Mouse (Mus musculus) liver, postnatal 0 days (tissue): ENCODE data around the gene Setx. TPM values are rescaled to one million over a fixed set of nuclear protein-coding genes. Genes with fewer than 3 reads are reported as not detected.
"Not testable (repeated sequence)": the region's sequence is repeated elsewhere in the genome, so short reads cannot be mapped to it uniquely, and the experiment has no call there.

Source experiments
- ATAC-seq: fragments of 200-750 bp; cut with Nextera tagmentation; 2 replicates; pipeline ENCODE4 v1.8.0; 2017; ENCODE audit warnings: mild to moderate bottlenecking, moderate library complexity
- DNase-seq: peaks from one replicate; pipeline ENCODE4 v3.0.0-alpha.2; 2016
- H3K27ac ChIP-seq: fragments of 300-500 bp; sonication (generic); 2 replicates; pipeline ENCODE4 v1.5.1; 2014; ENCODE audit warnings: antibody characterized with exemption, moderate library complexity, mild to moderate bottlenecking, low read depth
- H3K27me3 ChIP-seq: fragments of 300-500 bp; sonication (generic); 2 replicates; pipeline ENCODE4 v1.6.1; 2014; ENCODE audit warnings: low read length, control low read depth, mixed read lengths; ENCODE audit not compliant: insufficient read depth
- H3K36me3 ChIP-seq: fragments of 300-500 bp; sonication (generic); replicated peaks from 2 replicates; pipeline ENCODE4 v1.6.1; 2014; ENCODE audit warnings: mild to moderate bottlenecking, control low read depth, low read length, moderate library complexity, mixed read lengths; ENCODE audit not compliant: insufficient read depth
- H3K4me1 ChIP-seq: fragments of 300-500 bp; sonication (generic); 2 replicates; pipeline ENCODE4 v1.6.1; 2014; ENCODE audit warnings: antibody characterized with exemption, mild to moderate bottlenecking, control low read depth; ENCODE audit not compliant: insufficient read depth
- H3K4me2 ChIP-seq: fragments of 300-500 bp; sonication (generic); 2 replicates; pipeline ENCODE4 v1.6.1; 2014; ENCODE audit warnings: low read depth, mild to moderate bottlenecking, low read length, moderate library complexity, mixed read lengths
- H3K4me3 ChIP-seq: fragments of 300-500 bp; sonication (generic); 2 replicates; pipeline ENCODE4 v1.5.1; 2014; ENCODE audit warnings: low read depth, low read length
- H3K9ac ChIP-seq: fragments of 300-500 bp; sonication (generic); replicated peaks from 2 replicates; pipeline ENCODE4 v1.6.1; 2014; ENCODE audit warnings: mild to moderate bottlenecking, moderate library complexity
- H3K9me3 ChIP-seq: fragments of 300-500 bp; sonication (generic); 2 replicates; pipeline ENCODE4 v1.6.1; 2016; ENCODE audit warnings: mild to moderate bottlenecking, control low read depth, low read length, mixed read lengths
- CTCF ChIP-seq: sonication (generic); IDR thresholded peaks from 2 replicates; pipeline ENCODE4 v1.5.1; 2016; ENCODE audit warnings: antibody characterized with exemption, low read depth
- EP300 ChIP-seq: IDR thresholded peaks from 2 replicates; pipeline ENCODE4 v1.6.1; 2016; ENCODE audit warnings: antibody characterized with exemption, low read depth, mild to moderate bottlenecking
- WGBS: fragments of 180-500 bp; shearing (Covaris S2); extraction: QIAGEN DNeasy Blood & Tissue Kit; methylation state at CpG from one replicate; pipeline ENCODE4 v1.1.7; 2014; ENCODE audit not compliant: insufficient replicate concordance; 5-methylcytosine and 5-hydroxymethylcytosine counted together
- polyA plus RNA-seq: library from polyadenylated mRNA; unstranded; fragments of >200 nt; fragmentation: Nextera tagmentation; extraction: Ambion mirVana; gene quantifications from 2 replicates; pipeline ENCODE4 v1.2.1, GENCODE M21; 2015

Gene Setx
- polyA plus RNA-seq, 1 experiment from 2014 or later, result 3.3 TPM

GRCm38 (mm10) chr2:29089276-29089675, 34.7 kb upstream of the Setx start:
- H3K9ac ChIP-seq, H3K4me2 ChIP-seq, H3K4me1 ChIP-seq, ATAC-seq, H3K9me3 ChIP-seq, H3K27me3 ChIP-seq, DNase-seq, H3K4me3 ChIP-seq: not testable (repeated sequence)
- Histone ChIP-seq H3K27ac (peak overlapping the region; percentile 44; the same call in 1 of the 2 replicates), H3K36me3 (peaks cover 18% of the 10 kb centered on the region)
- 0 out of 2 replicates have a peak, but pooled peaks have one; percentile 23 for TF ChIP-seq EP300
- WGBS, result 61% methylated on average over 6 of the region's 6 CpGs

- ATAC-seq, result no peak
- H3K9ac ChIP-seq, result no peak overlapping the region
- H3K4me1 ChIP-seq, result no peaks in the 10 kb centered on the region
- no peaks in the 10 kb centered on the region for H3K36me3 ChIP-seq
- no peak overlapping the region for H3K4me2 ChIP-seq
- no peaks in the 10 kb centered on the region for H3K9me3 ChIP-seq
- TF ChIP-seq CTCF (no peak), EP300 (no peak)
- 85% methylated on average over 8 of the region's 8 CpGs for WGBS
- H3K4me3 ChIP-seq, result no peak overlapping the region
- no peak for DNase-seq
- H3K27me3 ChIP-seq, result no peaks in the 10 kb centered on the region
- no peak overlapping the region for H3K27ac ChIP-seq
Observed at GRCm38 (mm10) chr2:29095674-29096073, 28.3 kb upstream of the Setx start.

- no peak overlapping the region for H3K4me2 ChIP-seq
- no peak for ATAC-seq
- H3K4me1 ChIP-seq, result no peaks in the 10 kb centered on the region
- DNase-seq, result no peak
- 71% methylated on average over 4 of the region's 4 CpGs for WGBS
- H3K4me3 ChIP-seq, result no peak overlapping the region
- TF ChIP-seq CTCF (no peak), EP300 (no peak)
- no peaks in the 10 kb centered on the region for H3K27me3 ChIP-seq
- no peaks in the 10 kb centered on the region for H3K9me3 ChIP-seq
- H3K36me3 ChIP-seq, result no peaks in the 10 kb centered on the region
- no peak overlapping the region for H3K9ac ChIP-seq
- H3K27ac ChIP-seq, result no peak overlapping the region
Observed at GRCm38 (mm10) chr2:29096751-29097150, 27.2 kb upstream of the Setx start.

- no peaks in the 10 kb centered on the region for H3K9me3 ChIP-seq
- H3K4me1 ChIP-seq, result no peaks in the 10 kb centered on the region
- H3K27me3 ChIP-seq, result no peaks in the 10 kb centered on the region
- 73% methylated on average over 3 of the region's 3 CpGs for WGBS
- H3K27ac ChIP-seq, result no peak overlapping the region
- ATAC-seq, result no peak
- H3K36me3 ChIP-seq, result no peaks in the 10 kb centered on the region
- H3K4me2 ChIP-seq, result no peak overlapping the region
- DNase-seq, result no peak
- H3K9ac ChIP-seq, result no peak overlapping the region
- TF ChIP-seq CTCF (no peak), EP300 (no peak)
- no peak overlapping the region for H3K4me3 ChIP-seq
Observed at GRCm38 (mm10) chr2:29097465-29097864, 26.5 kb upstream of the Setx start.

- H3K9ac ChIP-seq, H3K27ac ChIP-seq, H3K36me3 ChIP-seq, H3K9me3 ChIP-seq, DNase-seq, H3K27me3 ChIP-seq, H3K4me3 ChIP-seq, H3K4me1 ChIP-seq, H3K4me2 ChIP-seq, ATAC-seq: not testable (repeated sequence)
- 77% methylated on average over 4 of the region's 5 CpGs for WGBS
Observed at GRCm38 (mm10) chr2:29097955-29098354, 26.0 kb upstream of the Setx start.

DNA sequence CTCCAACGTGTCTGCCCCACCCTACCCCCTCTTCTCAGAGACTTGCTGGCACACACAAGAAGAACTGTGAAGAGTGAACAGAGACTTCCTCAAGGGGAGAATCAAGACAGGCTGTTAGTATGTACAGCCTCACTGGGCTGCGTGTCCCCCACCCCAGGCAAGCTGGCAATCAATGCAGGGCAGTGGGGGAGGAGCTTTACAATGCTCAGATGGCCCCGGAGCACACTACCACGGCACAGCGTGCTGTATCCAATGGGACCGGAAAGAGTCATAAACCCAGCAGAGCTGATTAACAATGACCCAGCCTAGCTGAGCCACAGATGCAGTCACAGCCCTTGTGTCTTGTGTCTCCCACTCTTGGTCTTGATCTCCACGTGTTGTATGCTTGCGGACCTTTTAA, 25.2 kb upstream of the Setx start:
- no peak overlapping the region for H3K4me3 ChIP-seq
- H3K36me3 ChIP-seq, result no peaks in the 10 kb centered on the region
- TF ChIP-seq CTCF (no peak), EP300 (no peak)
- H3K27ac ChIP-seq, result no peak overlapping the region
- H3K4me2 ChIP-seq, result no peak overlapping the region
- no peak overlapping the region for H3K9ac ChIP-seq
- H3K27me3 ChIP-seq, result no peaks in the 10 kb centered on the region
- no peak for DNase-seq
- 65% methylated on average over 8 of the region's 8 CpGs for WGBS
- H3K4me1 ChIP-seq, result no peaks in the 10 kb centered on the region
- ATAC-seq, result no peak
- no peaks in the 10 kb centered on the region for H3K9me3 ChIP-seq

GRCm38 (mm10) chr2:29099646-29100045, 24.3 kb upstream of the Setx start:
- no peaks in the 10 kb centered on the region for H3K9me3 ChIP-seq
- no peak for DNase-seq
- no peak overlapping the region for H3K4me2 ChIP-seq
- no peaks in the 10 kb centered on the region for H3K4me1 ChIP-seq
- 84% methylated on average over 14 of the region's 14 CpGs for WGBS
- H3K9ac ChIP-seq, result no peak overlapping the region
- no peak overlapping the region for H3K27ac ChIP-seq
- no peaks in the 10 kb centered on the region for H3K27me3 ChIP-seq
- no peak for ATAC-seq
- H3K4me3 ChIP-seq, result no peak overlapping the region
- H3K36me3 ChIP-seq, result no peaks in the 10 kb centered on the region
- TF ChIP-seq EP300 (no peak), CTCF (no peak)
